Mouse (Mus musculus): ENCODE measurements around the gene Clcf1.
A peak's percentile ranks its signal among the peaks of the same experiment; 100 is the strongest.

The Clcf1 gene

GRCm38 (mm10) chr19:4217140-4217539 lies 3.1 kb downstream of the Clcf1 start:
- no peak for DNase-seq (ENCODE audit: inconsistent age in 2 of 2, low spot score in 1 of 2)

GRCm38 (mm10) chr19:4217855-4218254 lies 3.8 kb downstream of the Clcf1 start:
- peak in 1 of 2 experiments; percentile 28 for DNase-seq (ENCODE audit: inconsistent age in 2 of 2, low spot score in 1 of 2)

- no peak for DNase-seq (ENCODE audit: inconsistent age in 2 of 2, low spot score in 1 of 2)
Measured at GRCm38 (mm10) chr19:4218293-4218692, 4.3 kb downstream of the Clcf1 start.

- no peak for DNase-seq (ENCODE audit: inconsistent age in 2 of 2, low spot score in 1 of 2)
Measured at GRCm38 (mm10) chr19:4218784-4219183, 4.7 kb downstream of the Clcf1 start.

- DNase-seq (ENCODE audit: inconsistent age in 2 of 2, low spot score in 1 of 2): no peak
Measured at GRCm38 (mm10) chr19:4219943-4220342, 5.9 kb downstream of the Clcf1 start.

GRCm38 (mm10) chr19:4220416-4220815 lies 6.4 kb downstream of the Clcf1 start:
- peak; percentile 27 to 40 for DNase-seq (ENCODE audit: inconsistent age in 2 of 2, low spot score in 1 of 2)

- peak in 1 of 2 experiments; percentile 52 for DNase-seq (ENCODE audit: inconsistent age in 2 of 2, low spot score in 1 of 2)
Measured at GRCm38 (mm10) chr19:4220957-4221743, 7.1 kb downstream of the Clcf1 start.

- peak; percentile 58 to 72 for DNase-seq (ENCODE audit: inconsistent age in 2 of 2, low spot score in 1 of 2)
Measured at GRCm38 (mm10) chr19:4222165-4222564, 8.1 kb downstream of the Clcf1 start.

- peak in 1 of 2 experiments; percentile 28 for DNase-seq (ENCODE audit: inconsistent age in 2 of 2, low spot score in 1 of 2)
Measured at GRCm38 (mm10) chr19:4226779-4227178, 12.7 kb downstream of the Clcf1 start.

- no peak for DNase-seq (ENCODE audit: inconsistent age in 2 of 2, low spot score in 1 of 2)
Measured at GRCm38 (mm10) chr19:4227446-4227845, 13.4 kb downstream of the Clcf1 start.

GRCm38 (mm10) chr19:4227894-4228678 lies 14.0 kb downstream of the Clcf1 start:
- peak; percentile 79 to 94 for DNase-seq (ENCODE audit: inconsistent age in 2 of 2, low spot score in 1 of 2)

- DNase-seq (ENCODE audit: inconsistent age in 2 of 2, low spot score in 1 of 2): no peak
Measured at GRCm38 (mm10) chr19:4228891-4229290, 14.9 kb downstream of the Clcf1 start.

GRCm38 (mm10) chr19:4229451-4230076 lies 15.5 kb downstream of the Clcf1 start:
- DNase-seq (ENCODE audit: inconsistent age in 2 of 2, low spot score in 1 of 2): peak; percentile 36 to 57

GRCm38 (mm10) chr19:4230415-4230814 lies 16.4 kb downstream of the Clcf1 start:
- DNase-seq (ENCODE audit: inconsistent age in 2 of 2, low spot score in 1 of 2): peak; percentile 76 to 86

- peak; percentile 98 to 99 for DNase-seq (ENCODE audit: inconsistent age in 2 of 2, low spot score in 1 of 2)
Measured at GRCm38 (mm10) chr19:4231253-4232185, 17.5 kb downstream of the Clcf1 start, which contains the start of gene Pold4. Pold4 (plus strand) TSS chr19:4231899.

GRCm38 (mm10) chr19:4232186-4232572 lies 18.1 kb downstream of the Clcf1 start:
- no peak for DNase-seq (ENCODE audit: inconsistent age in 2 of 2, low spot score in 1 of 2)

GRCm38 (mm10) chr19:4232651-4233050 lies 18.6 kb downstream of the Clcf1 start:
- DNase-seq (ENCODE audit: inconsistent age in 2 of 2, low spot score in 1 of 2): peak in 1 of 2 experiments; percentile 25

- no peak for DNase-seq (ENCODE audit: inconsistent age in 2 of 2, low spot score in 1 of 2)
Measured at GRCm38 (mm10) chr19:4234548-4234947, 20.5 kb downstream of the Clcf1 start.

GRCm38 (mm10) chr19:4240247-4240668 lies 26.2 kb downstream of the Clcf1 start:
- no peak for DNase-seq (ENCODE audit: inconsistent age in 2 of 2, low spot score in 1 of 2)

- DNase-seq (ENCODE audit: inconsistent age in 2 of 2, low spot score in 1 of 2): no peak
Measured at GRCm38 (mm10) chr19:4242416-4242815, 28.4 kb downstream of the Clcf1 start.

Measured in adrenal gland, adult (tissue).